Mouse (Mus musculus) intestine, postnatal 0 days (tissue): ENCODE data around the gene Hdac9. TPM values are rescaled to one million over a fixed set of nuclear protein-coding genes. Genes with fewer than 3 reads are reported as not detected.

Experiments
- ATAC-seq: fragments of 200-750 bp; cut with Nextera tagmentation; 2 replicates; pipeline ENCODE4 v1.8.0; 2017; ENCODE audit warnings: mild to moderate bottlenecking, moderate TSS enrichment, moderate library complexity
- H3K27ac ChIP-seq: fragments of 300-500 bp; sonication (generic); 2 replicates; pipeline ENCODE4 v1.5.1; 2014; ENCODE audit warnings: mild to moderate bottlenecking, low read depth, low read length, moderate library complexity
- H3K27me3 ChIP-seq: fragments of 300-500 bp; sonication (generic); replicated peaks from 2 replicates; pipeline ENCODE4 v1.6.1; 2014; ENCODE audit warnings: low read length, mixed read lengths; ENCODE audit not compliant: control insufficient read depth, insufficient read depth
- H3K36me3 ChIP-seq: fragments of 300-500 bp; sonication (generic); 2 replicates; pipeline ENCODE4 v1.6.1; 2014; ENCODE audit warnings: mild to moderate bottlenecking, moderate library complexity; ENCODE audit not compliant: control insufficient read depth, insufficient read depth
- H3K4me1 ChIP-seq: fragments of 300-500 bp; sonication (generic); replicated peaks from 2 replicates; pipeline ENCODE4 v1.6.1; 2014; ENCODE audit warnings: antibody characterized with exemption, low read length, mixed read lengths; ENCODE audit not compliant: control insufficient read depth, insufficient read depth
- H3K4me2 ChIP-seq: fragments of 300-500 bp; sonication (generic); replicated peaks from 2 replicates; pipeline ENCODE4 v1.6.1; 2014; ENCODE audit warnings: low read depth, mild to moderate bottlenecking, moderate library complexity
- H3K4me3 ChIP-seq: fragments of 300-500 bp; sonication (generic); 2 replicates; pipeline ENCODE4 v1.5.1; 2014; ENCODE audit warnings: low read depth, low read length
- H3K9ac ChIP-seq: fragments of 300-500 bp; sonication (generic); 2 replicates; pipeline ENCODE4 v1.6.1; 2014; ENCODE audit warnings: mild to moderate bottlenecking, low read depth, low read length
- H3K9me3 ChIP-seq: fragments of 300-500 bp; sonication (generic); 2 replicates; pipeline ENCODE4 v1.6.1; 2016; ENCODE audit warnings: mixed run types; ENCODE audit not compliant: control insufficient read depth
- CTCF ChIP-seq: sonication (generic); IDR thresholded peaks from 2 replicates; pipeline ENCODE4 v1.5.1; 2016; ENCODE audit warnings: low read depth, mild to moderate bottlenecking, control low read depth, antibody characterized with exemption, moderate library complexity
- WGBS: fragments of 180-500 bp; shearing (Covaris S2); extraction: QIAGEN DNeasy Blood & Tissue Kit; methylation state at CpG from one replicate; pipeline ENCODE4 v1.1.7; 2014; 5-methylcytosine and 5-hydroxymethylcytosine counted together
- polyA plus RNA-seq: library from polyadenylated mRNA; unstranded; fragments of >200 nt; fragmentation: Nextera tagmentation; extraction: Ambion mirVana; gene quantifications from 2 replicates; pipeline ENCODE4 v1.2.1, GENCODE M21; 2015

Hdac9 gene
- polyA plus RNA-seq, 1 experiment from 2014 or later, result 1.4 TPM

DNA sequence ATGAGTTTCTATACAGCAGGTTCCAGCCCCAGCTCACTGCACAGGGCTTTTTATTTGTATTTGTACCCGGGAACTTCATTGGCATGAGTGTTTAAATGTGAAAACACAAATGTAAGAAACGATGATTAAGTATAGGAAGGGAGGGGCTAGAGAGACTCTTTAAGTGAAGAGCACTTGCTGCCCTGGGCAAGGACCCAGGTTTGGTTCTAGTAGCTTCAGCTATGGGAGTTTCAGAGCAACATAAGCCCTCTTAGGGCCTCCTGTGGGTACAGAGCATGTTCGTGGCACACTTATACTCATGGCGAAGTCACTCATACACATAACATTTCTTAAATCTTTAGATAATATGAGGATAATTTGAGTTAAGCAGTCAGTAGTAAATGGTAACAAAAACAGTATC is 243.4 kb downstream of the Hdac9 start:
- no peaks in the 10 kb centered on the region for H3K9me3 ChIP-seq
- no peaks in the 10 kb centered on the region for H3K27me3 ChIP-seq
- no peak overlapping the region for H3K4me2 ChIP-seq
- no peak overlapping the region for H3K27ac ChIP-seq
- no peak overlapping the region for H3K4me3 ChIP-seq
- TF ChIP-seq CTCF, result no peak
- H3K4me1 ChIP-seq, result no peaks in the 10 kb centered on the region
- 85% methylated on average over 4 of the region's 4 CpGs for WGBS
- no peak for ATAC-seq
- H3K9ac ChIP-seq, result no peak overlapping the region
- no peaks in the 10 kb centered on the region for H3K36me3 ChIP-seq

DNA sequence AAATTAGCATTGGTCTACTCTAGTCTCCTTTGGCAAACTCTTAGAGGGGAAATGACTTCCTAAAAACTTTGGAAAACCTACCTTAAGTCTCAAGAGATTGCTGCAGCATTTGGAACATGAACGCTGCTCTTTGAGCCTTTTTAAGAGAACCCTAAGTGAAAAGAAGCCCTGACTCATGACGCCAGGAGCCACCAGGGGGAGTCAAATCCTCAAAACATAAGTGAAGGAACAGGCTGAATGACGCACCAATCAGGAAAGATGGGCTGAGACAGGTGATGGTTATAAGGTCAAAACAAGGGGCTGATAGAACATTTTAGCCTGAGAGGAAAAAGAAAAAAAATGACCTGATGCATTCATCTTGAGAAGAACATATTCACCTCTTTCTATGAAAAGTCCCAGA is 252.1 kb downstream of the Hdac9 start:
- 8% methylated on average over 3 of the region's 3 CpGs for WGBS
- Histone ChIP-seq H3K4me1 (no peaks in the 10 kb centered on the region), H3K4me2 (no peak overlapping the region), H3K27me3 (no peaks in the 10 kb centered on the region), H3K9ac (no peak overlapping the region), H3K27ac (no peak overlapping the region), H3K4me3 (no peak overlapping the region), H3K36me3 (no peaks in the 10 kb centered on the region), H3K9me3 (no peaks in the 10 kb centered on the region)
- ATAC-seq, result no peak
- TF ChIP-seq CTCF, result peak; percentile 83

- Histone ChIP-seq H3K9ac (no peak overlapping the region), H3K9me3 (no peaks in the 10 kb centered on the region), H3K36me3 (no peaks in the 10 kb centered on the region), H3K4me1 (no peaks in the 10 kb centered on the region), H3K27ac (no peak overlapping the region), H3K4me2 (no peak overlapping the region), H3K4me3 (no peak overlapping the region), H3K27me3 (no peaks in the 10 kb centered on the region)
- no peak for ATAC-seq
- peak; percentile 48 for TF ChIP-seq CTCF
Observed at GRCm38 (mm10) chr12:34661378-34661777, 255.5 kb downstream of the Hdac9 start.

- no peak for ATAC-seq
- H3K4me3 ChIP-seq, result no peak overlapping the region
- no peaks in the 10 kb centered on the region for H3K9me3 ChIP-seq
- no peak overlapping the region for H3K27ac ChIP-seq
- no peak for TF ChIP-seq CTCF
- WGBS, result 46% methylated on average over 5 of the region's 5 CpGs
- H3K9ac ChIP-seq, result no peak overlapping the region
- no peaks in the 10 kb centered on the region for H3K27me3 ChIP-seq
- no peaks in the 10 kb centered on the region for H3K36me3 ChIP-seq
- no peaks in the 10 kb centered on the region for H3K4me1 ChIP-seq
- H3K4me2 ChIP-seq, result no peak overlapping the region
Observed at GRCm38 (mm10) chr12:34660027-34660426, 256.9 kb downstream of the Hdac9 start.

GRCm38 (mm10) chr12:34658568-34658967 is 258.3 kb downstream of the Hdac9 start:
- Histone ChIP-seq H3K9me3 (no peaks in the 10 kb centered on the region), H3K4me1 (no peaks in the 10 kb centered on the region), H3K36me3 (no peaks in the 10 kb centered on the region), H3K27ac (no peak overlapping the region), H3K4me2 (no peak overlapping the region), H3K4me3 (no peak overlapping the region), H3K9ac (no peak overlapping the region), H3K27me3 (no peaks in the 10 kb centered on the region)
- TF ChIP-seq CTCF, result no peak
- ATAC-seq, result no peak
- WGBS, result 51% methylated on average over 3 of the region's 3 CpGs

DNA sequence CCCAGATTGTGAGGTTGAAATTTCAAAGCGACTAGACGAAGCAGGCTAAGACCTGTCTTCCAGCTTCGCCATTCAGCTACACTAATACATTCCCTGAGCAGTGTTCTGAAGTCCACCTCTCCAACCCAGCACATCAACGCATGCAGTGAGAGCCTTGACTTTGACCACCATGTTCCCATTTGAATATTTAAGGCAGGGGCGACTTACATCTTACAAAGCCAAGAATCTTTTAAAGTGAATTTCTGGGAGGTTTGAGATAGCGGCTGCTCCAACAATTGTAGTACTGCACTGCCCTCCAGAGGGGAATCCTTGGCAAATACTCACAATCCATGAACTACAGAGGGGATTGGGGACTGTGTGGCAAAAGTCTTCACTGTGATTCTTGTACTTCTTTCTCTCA is 258.8 kb downstream of the Hdac9 start:
- peak; percentile 70 for TF ChIP-seq CTCF
- Histone ChIP-seq H3K4me2 (no peak overlapping the region; the same call in 1 of the 2 replicates), H3K27ac (no peak overlapping the region), H3K36me3 (no peaks in the 10 kb centered on the region), H3K4me1 (no peaks in the 10 kb centered on the region), H3K4me3 (no peak overlapping the region), H3K27me3 (no peaks in the 10 kb centered on the region), H3K9me3 (no peaks in the 10 kb centered on the region), H3K9ac (no peak overlapping the region)
- ATAC-seq, result no peak
- 40% methylated on average over 6 of the region's 6 CpGs for WGBS

- WGBS, result 33% methylated on average over 3 of the region's 3 CpGs
- Histone ChIP-seq H3K9me3 (no peaks in the 10 kb centered on the region), H3K9ac (no peak overlapping the region), H3K27me3 (no peaks in the 10 kb centered on the region), H3K4me3 (no peak overlapping the region), H3K4me1 (no peaks in the 10 kb centered on the region), H3K27ac (no peak overlapping the region), H3K36me3 (no peaks in the 10 kb centered on the region), H3K4me2 (no peak overlapping the region)
- TF ChIP-seq CTCF, result peak; percentile 59
- ATAC-seq, result no peak
Observed at GRCm38 (mm10) chr12:34653615-34654014, 263.3 kb downstream of the Hdac9 start.
